Mouse (Mus musculus) kidney, adult 2 months (tissue): ENCODE measurements at regions not wholly inside any gene's neighbourhood (a gene's known extent, or its start where the extent isn't known, plus 50 kb on each side); places are given as distances from the start of the nearest gene placed in this dataset.

Source experiments
- CTCF ChIP-seq: fragments of 200-500 bp; conservative IDR thresholded peaks from 2 replicates; pipeline ENCODE4 v1.5.1; 2011; ENCODE audit warnings: low read depth, mild to moderate bottlenecking, control low read depth, low read length, moderate library complexity, mixed read lengths; ENCODE audit not compliant: insufficient read depth, insufficient read length
- POLR2A ChIP-seq: fragments of 200-500 bp; IDR thresholded peaks from one replicate; pipeline ENCODE4 v1.6.1; 2011; ENCODE audit warnings: low read depth, low read length, control low read depth

GRCm38 (mm10) chr12:107266696-107267095 is 221.7 kb upstream of the 3110018I06Rik start:
- TF ChIP-seq CTCF (no peak), POLR2A (no peak)
